ENCODE assay signal across 10 mouse cellular contexts in genomic region chr17:43257699-43258098, GRCm38 (mm10). TPM values are rescaled to one million over a fixed set of nuclear protein-coding genes. Genes with fewer than 3 reads are reported as not detected.
DNase-seq lines count a peak whose midpoint lies in the region; ATAC-seq and TF ChIP-seq lines count a peak whose summit lies in the region.
"Had no signal": no experiment of that assay in that cellular context is flagged by ENCODE, and none has a peak within 500 bp of the region (broad histone marks: within the 10 kb centered on the region; RNA-seq: fewer than 3 reads in every experiment).

No protein-coding gene starts in this region.

- peaks cover 5% of the 10 kb centered on the region; the same call in 1 of the 2 replicates for H3K36me3 ChIP-seq in heart, adult 2 months (ENCODE audit: control insufficient read depth, insufficient read depth, low read length)
- H3K36me3 ChIP-seq in heart, embryonic 12.5 days, result no peaks in the 10 kb centered on the region
- no peaks in the 10 kb centered on the region for H3K36me3 ChIP-seq in hindbrain, postnatal 0 days (ENCODE audit: insufficient read depth, low read length)
- H3K36me3 ChIP-seq: limb, embryonic 13.5 days had no signal

- H3K27me3 ChIP-seq in heart, adult 2 months (ENCODE audit: control insufficient read depth, insufficient read depth, low read length), result no peaks in the 10 kb centered on the region
- no peaks in the 10 kb centered on the region for H3K27me3 ChIP-seq in heart, embryonic 12.5 days (replicated peaks)
- H3K27me3 ChIP-seq in hindbrain, postnatal 0 days (ENCODE audit: insufficient read depth, low read length), result no peaks in the 10 kb centered on the region
- H3K27me3 ChIP-seq: limb, embryonic 13.5 days had no signal

- intact Hi-C loops in heart, adult 2 months (cut with DNase I), result no loop called here

- no peak for TF ChIP-seq POLR2A in heart, adult 2 months (IDR thresholded peaks at IDR 0.05; ENCODE audit: insufficient read depth, low read depth, low read length)

- peak overlapping the region; percentile 17; the same call in 1 of the 2 replicates for H3K27ac ChIP-seq in heart, adult 2 months
- H3K27ac ChIP-seq in heart, embryonic 12.5 days (ENCODE audit: poor library complexity, severe bottlenecking), result no peak overlapping the region
- H3K27ac ChIP-seq in hindbrain, postnatal 0 days, result peak overlapping the region; percentile 28; the same call in 1 of the 2 replicates
- H3K27ac ChIP-seq: limb, embryonic 13.5 days had no signal

- ATAC-seq in heart, embryonic 12.5 days (ENCODE audit: insufficient number of reproducible peaks, low FRiP score), result no peak
- ATAC-seq in hindbrain, postnatal 0 days, result peak; percentile 93

- TF ChIP-seq EP300 in heart, adult 2 months (IDR thresholded peaks at IDR 0.05; ENCODE audit: insufficient read depth, low read depth, low read length), result peak; percentile 76; the same call in 1 of the 2 replicates

- H3K4me3 ChIP-seq in heart, adult 2 months, result no peak overlapping the region
- H3K4me3 ChIP-seq in heart, embryonic 12.5 days, result no peak overlapping the region
- no peak overlapping the region for H3K4me3 ChIP-seq in hindbrain, postnatal 0 days (ENCODE audit: low read length)
- H3K4me3 ChIP-seq: limb, embryonic 13.5 days had no signal

- no peaks in the 10 kb centered on the region for H3K79me2 ChIP-seq in heart, adult 2 months (replicated peaks; ENCODE audit: control insufficient read depth, insufficient read depth, low read length)

- peak in 1 of 2 experiments; percentile 39 for DNase-seq in heart, adult 2 months
- DNase-seq in ovary, postnatal 36 days (ENCODE audit: low spot score), result peak; percentile 22
- DNase-seq in ovary, postnatal 14 days (ENCODE audit: low spot score), result no peak
- DNase-seq in cerebellum, adult 8-10 months, result peak; percentile 58
- DNase-seq in hindbrain, postnatal 0 days (ENCODE audit: low spot score), result peak; percentile 88
- DNase-seq in adrenal gland, postnatal 4 days (ENCODE audit: low spot score in 2 of 2), result no peak
- DNase-seq: lung, postnatal 10 days; right cerebral cortex, postnatal 25 days had no signal

- H3K9ac ChIP-seq in heart, adult 2 months (ENCODE audit: low read depth, low read length), result no peak overlapping the region
- no peak overlapping the region for H3K9ac ChIP-seq in heart, embryonic 12.5 days
- H3K9ac ChIP-seq in hindbrain, postnatal 0 days (replicated peaks; ENCODE audit: low read length), result no peak overlapping the region
- H3K9ac ChIP-seq: limb, embryonic 13.5 days had no signal

- H3K4me2 ChIP-seq in heart, embryonic 12.5 days, result no peak overlapping the region
- no peak overlapping the region for H3K4me2 ChIP-seq in hindbrain, postnatal 0 days (ENCODE audit: low read depth, low read length)
- H3K4me2 ChIP-seq: limb, embryonic 13.5 days had no signal

- TF ChIP-seq CTCF in heart, adult 2 months (IDR thresholded peaks at IDR 0.05), result no peak
- no peak for TF ChIP-seq CTCF in hindbrain, postnatal 0 days (IDR thresholded peaks at IDR 0.05; ENCODE audit: low read depth)

- 68% methylated on average over 1 of the region's 1 CpGs for WGBS in heart, adult 2 months
- WGBS in heart, embryonic 12.5 days, result 91% methylated on average over 1 of the region's 1 CpGs
- 64% methylated on average over 1 of the region's 1 CpGs for WGBS in hindbrain, postnatal 0 days

- H3K9me3 ChIP-seq in heart, embryonic 12.5 days (replicated peaks), result peaks cover 7% of the 10 kb centered on the region
- peaks cover 5% of the 10 kb centered on the region; the same call in 1 of the 2 replicates for H3K9me3 ChIP-seq in hindbrain, postnatal 0 days (ENCODE audit: low read length)

- H3K4me1 ChIP-seq in heart, adult 2 months (ENCODE audit: control insufficient read depth, insufficient read depth, low read length), result peaks cover 20% of the 10 kb centered on the region
- H3K4me1 ChIP-seq in heart, embryonic 12.5 days (replicated peaks), result peaks cover 19% of the 10 kb centered on the region
- no peaks in the 10 kb centered on the region for H3K4me1 ChIP-seq in hindbrain, postnatal 0 days (ENCODE audit: insufficient read depth, low read length)

RNA-seq across cellular contexts. Expression of gene Adgrf1, which starts 12.4 kb away (rescaled TPM):
- total RNA-seq in heart, adult 2 months (2021), result not detected
- polyA plus RNA-seq in heart, adult 2 months (2012; rRNA removed), result 0.02 and 0.12 TPM in 2 replicates
- not detected in 2 replicates for polyA plus RNA-seq in heart, embryonic 12.5 days (2016; fragmentation: Nextera tagmentation; extraction: Ambion mirVana)
- total RNA-seq in hindbrain, postnatal 0 days (2014; rRNA removed), result 0.11 TPM in 1 of 2 replicates, not detected in the other
- not detected in 2 replicates for polyA plus RNA-seq in hindbrain, postnatal 0 days (2015; fragmentation: Nextera tagmentation; extraction: Ambion mirVana)
- under 1 TPM; 0.59 to 0.64 TPM for total RNA-seq in adrenal gland, postnatal 4 days (2021)

Comparison
In these comparisons a context has a peak if more than half of its experiments do, and no peak if none do; other contexts are left out.
1. DNase-seq: peak in ovary, postnatal 36 days (single experiment), cerebellum, adult 8-10 months (single experiment) and hindbrain, postnatal 0 days (single experiment); none in ovary, postnatal 14 days (single experiment) and adrenal gland, postnatal 4 days (0 of 2).